Mouse (Mus musculus): ENCODE data around the gene Pvalb. TPM values are rescaled to one million over a fixed set of nuclear protein-coding genes. Genes with fewer than 3 reads are reported as not detected.

The Pvalb gene
- polyA plus RNA-seq, 1 experiment from 2014 or later: 1.0 TPM

DNA sequence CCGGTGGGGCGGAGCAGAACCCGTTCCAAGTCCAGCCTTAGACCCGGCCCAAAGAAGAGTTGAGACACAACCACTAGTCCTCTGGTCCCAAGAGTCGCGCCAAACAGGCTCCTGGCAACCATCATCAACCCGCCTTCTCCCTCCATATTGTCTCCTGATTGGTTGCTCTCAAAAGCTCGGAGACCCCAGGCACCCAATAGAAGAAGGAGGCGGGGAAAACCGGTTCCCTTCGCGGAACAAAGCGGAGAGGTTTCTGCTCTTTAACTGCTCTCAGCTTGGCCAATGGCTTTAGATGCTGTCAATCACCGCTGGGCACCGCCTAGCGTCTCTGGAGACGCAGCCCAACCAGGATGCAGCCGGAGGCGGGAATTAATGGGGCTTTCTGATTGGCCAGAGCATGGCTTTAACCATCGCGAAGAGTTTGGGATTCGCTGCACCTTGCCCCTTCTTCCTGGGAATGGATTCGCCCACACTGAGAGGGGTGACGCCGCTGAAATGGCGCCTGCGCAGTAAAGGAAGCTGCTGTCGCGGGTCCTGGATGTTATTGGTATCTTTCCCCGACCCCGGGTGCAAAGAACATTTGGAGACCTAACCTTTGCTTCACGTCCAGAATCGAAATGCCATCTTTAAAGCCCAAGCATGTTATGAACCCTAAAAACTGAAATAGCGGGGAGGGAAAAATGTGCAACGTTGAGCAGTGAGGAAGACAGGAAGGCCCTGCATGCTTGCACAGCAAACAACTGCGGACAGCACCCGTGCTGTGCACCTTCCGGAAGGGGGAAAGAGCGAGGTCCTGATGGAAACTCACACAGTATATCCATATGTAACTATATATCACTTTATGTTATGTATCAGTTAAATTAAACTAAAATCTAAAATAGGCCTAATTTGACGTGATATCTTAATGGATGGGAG, 32.0 kb downstream of the Pvalb start, which contains the start of gene Ift27:
TSS of gene Ift27 (minus strand) at position 136 of the 915 bp plus-strand sequence.
- Histone ChIP-seq H3K4me3 (peak within 1 kb of the TSS; percentile 79), H3K27me3 (no peaks in the 10 kb centered on the region; the same call in 1 of the 2 replicates), H3K9me3 (replicated peaks) (no peaks in the 10 kb centered on the region), H3K9ac (peak within 1 kb of the TSS; percentile 74), H3K4me2 (peak within 1 kb of the TSS; percentile 99), H3K4me1 (replicated peaks) (peaks cover 20% of the 10 kb centered on the region), H3K36me3 (no peaks in the 10 kb centered on the region), H3K27ac (peak within 1 kb of the TSS; percentile 40)
- WGBS: 2% methylated on average over 40 of the region's 40 CpGs
- peak; percentile 98 for ATAC-seq (replicated peaks; ENCODE audit: insufficient number of reproducible peaks, insufficient read depth, low FRiP score, low read depth)

DNA sequence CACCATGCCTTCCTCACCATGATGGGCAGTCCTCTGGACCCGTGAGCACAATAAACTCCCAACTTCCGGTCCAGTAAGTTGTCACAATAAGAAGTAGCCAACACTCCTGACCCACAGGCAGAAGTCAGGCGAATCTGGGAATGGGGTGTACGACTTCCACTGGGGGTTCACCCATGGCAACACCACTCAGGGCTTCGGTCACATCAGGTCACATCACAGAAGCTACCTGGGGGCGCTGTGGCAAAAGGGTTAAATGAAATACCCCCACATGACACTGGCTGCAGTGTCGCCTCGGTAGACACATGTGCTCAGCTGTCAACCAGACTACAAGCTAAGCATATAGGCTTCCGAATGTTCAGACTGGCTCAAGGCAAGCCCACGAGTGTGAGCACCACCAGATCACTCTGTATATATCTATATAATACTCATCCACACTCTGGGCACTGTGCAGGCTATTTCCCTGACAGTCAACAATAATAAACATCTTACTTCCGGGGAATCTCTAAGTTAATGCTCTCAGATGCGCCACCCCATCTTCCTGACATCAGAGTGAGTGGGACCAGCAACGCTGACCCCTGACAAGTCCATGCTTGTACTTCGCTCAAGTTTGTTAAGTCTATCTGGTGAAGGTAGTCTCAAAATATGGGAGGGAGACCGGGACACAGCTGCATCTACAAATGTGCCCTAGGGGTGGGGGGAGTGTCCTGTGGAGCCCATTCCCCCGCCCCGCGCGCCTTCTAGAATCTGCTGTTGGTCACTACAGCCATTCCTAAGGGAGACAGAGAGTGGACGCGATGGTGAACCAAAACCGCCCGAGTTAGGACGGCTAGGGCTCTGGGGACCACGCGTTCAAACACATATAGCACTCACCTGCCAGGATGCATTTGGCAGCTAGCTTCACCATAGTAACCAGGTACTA, 33.0 kb downstream of the Pvalb start:
- H3K36me3 ChIP-seq: no peaks in the 10 kb centered on the region
- peak overlapping the region; percentile 74 for H3K9ac ChIP-seq
- H3K4me3 ChIP-seq: peak overlapping the region; percentile 79
- no peaks in the 10 kb centered on the region for H3K9me3 ChIP-seq (replicated peaks)
- peak overlapping the region; percentile 40 for H3K27ac ChIP-seq
- WGBS: 27% methylated on average over 26 of the region's 26 CpGs
- H3K4me2 ChIP-seq: peak overlapping the region; percentile 99
- H3K27me3 ChIP-seq: no peaks in the 10 kb centered on the region; the same call in 1 of the 2 replicates
- no peak for ATAC-seq (replicated peaks; ENCODE audit: insufficient number of reproducible peaks, insufficient read depth, low FRiP score, low read depth)
- H3K4me1 ChIP-seq (replicated peaks): peaks cover 20% of the 10 kb centered on the region

- peaks cover 20% of the 10 kb centered on the region for H3K4me1 ChIP-seq (replicated peaks)
- 70% methylated on average over 11 of the region's 11 CpGs for WGBS
- H3K4me3 ChIP-seq: 0 out of 2 replicates have a peak overlapping the region, but pooled peaks have one; percentile 79
- peak overlapping the region; percentile 99; the same call in 1 of the 2 replicates for H3K4me2 ChIP-seq
- no peak overlapping the region for H3K27ac ChIP-seq
- no peaks in the 10 kb centered on the region for H3K9me3 ChIP-seq (replicated peaks)
- no peak for ATAC-seq (replicated peaks; ENCODE audit: insufficient number of reproducible peaks, insufficient read depth, low FRiP score, low read depth)
- H3K36me3 ChIP-seq: no peaks in the 10 kb centered on the region
- no peaks in the 10 kb centered on the region; the same call in 1 of the 2 replicates for H3K27me3 ChIP-seq
- H3K9ac ChIP-seq: no peak overlapping the region
These were observed 33.8 kb downstream of the Pvalb start for GRCm38 (mm10) chr15:78172256-78172898.

DNA sequence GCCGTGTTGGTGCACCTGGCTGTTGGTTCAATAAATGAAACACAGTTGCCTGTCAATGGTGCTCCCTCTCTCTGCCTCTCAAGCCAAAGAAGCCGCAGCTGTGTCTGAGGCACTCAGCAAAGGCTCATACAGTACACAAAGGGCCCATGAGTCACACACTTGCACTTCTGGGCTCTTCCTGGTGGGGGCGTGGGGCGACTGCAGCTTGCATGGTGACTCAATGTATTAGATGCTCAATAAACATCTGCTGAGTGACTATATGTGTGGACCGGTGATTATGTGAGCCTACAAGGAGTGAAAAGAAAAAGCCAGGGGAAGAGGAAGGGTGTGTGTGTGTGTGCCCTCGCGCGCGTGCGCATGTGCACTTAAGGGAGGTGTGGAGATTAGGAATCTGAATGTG, 34.5 kb downstream of the Pvalb start:
- no peaks in the 10 kb centered on the region for H3K27me3 ChIP-seq
- no peak overlapping the region for H3K27ac ChIP-seq
- ATAC-seq (replicated peaks; ENCODE audit: insufficient number of reproducible peaks, insufficient read depth, low FRiP score, low read depth): no peak
- H3K9me3 ChIP-seq (replicated peaks): no peaks in the 10 kb centered on the region
- H3K36me3 ChIP-seq: no peaks in the 10 kb centered on the region
- WGBS: 88% methylated on average over 10 of the region's 10 CpGs
- no peak overlapping the region for H3K4me2 ChIP-seq
- H3K9ac ChIP-seq: no peak overlapping the region
- no peak overlapping the region for H3K4me3 ChIP-seq
- H3K4me1 ChIP-seq (replicated peaks): peaks cover 20% of the 10 kb centered on the region

GRCm38 (mm10) chr15:78170708-78171107, 35.5 kb downstream of the Pvalb start:
- H3K4me3 ChIP-seq: no peak overlapping the region
- no peak overlapping the region for H3K9ac ChIP-seq
- H3K27me3 ChIP-seq: no peaks in the 10 kb centered on the region
- no peaks in the 10 kb centered on the region for H3K36me3 ChIP-seq
- no peak for ATAC-seq (replicated peaks; ENCODE audit: insufficient number of reproducible peaks, insufficient read depth, low FRiP score, low read depth)
- H3K4me1 ChIP-seq (replicated peaks): peaks cover 20% of the 10 kb centered on the region
- WGBS: 88% methylated on average over 15 of the region's 15 CpGs
- H3K27ac ChIP-seq: no peak overlapping the region
- no peaks in the 10 kb centered on the region for H3K9me3 ChIP-seq (replicated peaks)
- no peak overlapping the region for H3K4me2 ChIP-seq

DNA sequence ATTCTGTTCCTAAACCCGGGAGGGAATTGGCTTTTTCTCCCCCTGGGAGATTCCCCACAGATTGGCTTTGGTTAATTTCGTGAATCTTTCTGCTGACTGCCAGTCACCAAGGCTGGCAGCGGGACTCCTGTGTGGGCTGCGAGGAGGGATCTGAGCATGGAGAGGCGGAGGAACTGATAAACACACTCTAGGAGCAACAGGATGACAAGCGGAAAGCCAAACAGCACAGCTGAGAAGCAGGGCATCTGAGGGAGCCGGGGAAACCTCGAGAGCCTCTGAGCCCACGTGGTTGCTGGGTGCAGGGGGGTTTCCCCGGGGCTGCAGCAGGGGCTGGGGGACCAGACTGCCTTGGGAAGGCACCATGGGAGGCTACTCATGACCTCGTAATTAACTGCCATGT, 36.6 kb downstream of the Pvalb start:
- Histone ChIP-seq H3K9ac (no peak overlapping the region), H3K4me3 (no peak overlapping the region), H3K4me2 (no peak overlapping the region), H3K9me3 (replicated peaks) (no peaks in the 10 kb centered on the region), H3K4me1 (replicated peaks) (peaks cover 14% of the 10 kb centered on the region), H3K27me3 (no peaks in the 10 kb centered on the region), H3K36me3 (no peaks in the 10 kb centered on the region), H3K27ac (no peak overlapping the region)
- WGBS: 64% methylated on average over 11 of the region's 11 CpGs
- no peak for ATAC-seq (replicated peaks; ENCODE audit: insufficient number of reproducible peaks, insufficient read depth, low FRiP score, low read depth)

DNA sequence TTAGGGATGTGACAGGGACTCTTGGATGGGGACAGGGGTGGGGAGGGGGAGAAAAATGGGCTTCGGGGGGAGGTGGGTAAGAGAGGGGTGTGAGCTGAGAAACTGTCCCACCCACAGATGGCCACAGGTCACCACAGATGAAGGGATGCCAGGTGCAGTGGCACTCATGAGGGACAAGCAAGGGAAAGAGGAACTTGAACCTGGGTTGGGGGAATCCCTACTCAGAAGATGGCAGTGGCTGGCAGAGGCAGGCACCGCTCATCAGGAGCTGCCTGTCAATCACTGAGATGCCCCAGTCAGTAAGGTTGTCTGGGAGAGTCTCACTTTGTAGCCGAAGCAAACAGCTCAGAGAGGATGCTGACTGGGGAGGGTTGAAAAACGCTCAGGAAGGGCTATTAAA, 40.9 kb downstream of the Pvalb start:
- ATAC-seq (replicated peaks; ENCODE audit: insufficient number of reproducible peaks, insufficient read depth, low FRiP score, low read depth): no peak
- H3K9ac ChIP-seq: no peak overlapping the region
- H3K27ac ChIP-seq: no peak overlapping the region
- H3K9me3 ChIP-seq (replicated peaks): no peaks in the 10 kb centered on the region
- H3K4me1 ChIP-seq (replicated peaks): no peaks in the 10 kb centered on the region
- H3K36me3 ChIP-seq: no peaks in the 10 kb centered on the region
- no peak overlapping the region for H3K4me3 ChIP-seq
- H3K27me3 ChIP-seq: no peaks in the 10 kb centered on the region
- no peak overlapping the region for H3K4me2 ChIP-seq
- 79% methylated on average over 4 of the region's 4 CpGs for WGBS

DNA sequence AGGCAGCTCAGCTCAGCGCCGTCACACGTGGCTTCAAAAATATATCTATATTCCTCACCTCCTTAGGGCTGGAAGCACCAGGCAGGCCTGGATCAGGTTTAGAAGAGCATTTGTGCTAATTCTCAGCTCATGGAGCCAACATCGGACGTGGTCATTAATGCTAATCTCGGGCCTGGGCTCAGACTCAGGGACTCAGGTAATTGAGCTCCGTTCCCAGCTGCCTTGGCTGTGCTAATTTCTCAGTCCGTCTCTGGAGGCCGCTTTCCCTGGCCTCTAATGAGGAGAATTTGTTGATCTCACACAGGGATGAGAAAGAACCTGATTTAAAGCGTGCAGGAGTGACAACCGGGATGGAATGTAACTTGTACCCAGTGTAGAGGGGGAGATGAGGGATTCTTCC, 41.7 kb downstream of the Pvalb start:
- no peaks in the 10 kb centered on the region for H3K9me3 ChIP-seq (replicated peaks)
- H3K27ac ChIP-seq: no peak overlapping the region
- H3K4me1 ChIP-seq (replicated peaks): no peaks in the 10 kb centered on the region
- no peak overlapping the region for H3K9ac ChIP-seq
- WGBS: 90% methylated on average over 11 of the region's 11 CpGs
- H3K4me3 ChIP-seq: no peak overlapping the region
- H3K27me3 ChIP-seq: no peaks in the 10 kb centered on the region
- no peak for ATAC-seq (replicated peaks; ENCODE audit: insufficient number of reproducible peaks, insufficient read depth, low FRiP score, low read depth)
- H3K4me2 ChIP-seq: no peak overlapping the region
- H3K36me3 ChIP-seq: no peaks in the 10 kb centered on the region

DNA sequence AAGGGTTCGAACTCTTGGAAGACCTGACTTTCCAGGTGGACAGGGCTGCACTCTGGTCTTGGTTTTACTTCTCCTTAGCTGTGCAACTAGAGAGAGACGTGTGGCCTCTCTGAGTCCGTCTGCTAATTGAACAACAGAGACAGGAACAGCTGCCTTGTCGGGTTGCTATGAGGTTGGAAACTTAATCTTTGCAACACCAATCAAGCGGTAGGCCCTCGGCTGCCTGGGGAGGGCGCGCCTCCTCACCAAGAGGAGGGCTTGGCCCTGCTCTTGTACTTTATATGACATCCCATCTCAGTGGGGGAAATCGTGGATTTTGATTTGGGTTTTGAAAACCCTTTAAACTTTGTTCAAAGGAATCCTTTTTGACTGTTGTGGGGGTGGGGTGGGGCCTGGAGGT, 44.3 kb downstream of the Pvalb start:
- H3K36me3 ChIP-seq: no peaks in the 10 kb centered on the region
- H3K27ac ChIP-seq: no peak overlapping the region
- no peaks in the 10 kb centered on the region for H3K4me1 ChIP-seq (replicated peaks)
- WGBS: 75% methylated on average over 9 of the region's 9 CpGs
- H3K27me3 ChIP-seq: no peaks in the 10 kb centered on the region
- no peak overlapping the region for H3K4me2 ChIP-seq
- ATAC-seq (replicated peaks; ENCODE audit: insufficient number of reproducible peaks, insufficient read depth, low FRiP score, low read depth): no peak
- no peak overlapping the region for H3K4me3 ChIP-seq
- H3K9me3 ChIP-seq (replicated peaks): no peaks in the 10 kb centered on the region
- H3K9ac ChIP-seq: no peak overlapping the region

DNA sequence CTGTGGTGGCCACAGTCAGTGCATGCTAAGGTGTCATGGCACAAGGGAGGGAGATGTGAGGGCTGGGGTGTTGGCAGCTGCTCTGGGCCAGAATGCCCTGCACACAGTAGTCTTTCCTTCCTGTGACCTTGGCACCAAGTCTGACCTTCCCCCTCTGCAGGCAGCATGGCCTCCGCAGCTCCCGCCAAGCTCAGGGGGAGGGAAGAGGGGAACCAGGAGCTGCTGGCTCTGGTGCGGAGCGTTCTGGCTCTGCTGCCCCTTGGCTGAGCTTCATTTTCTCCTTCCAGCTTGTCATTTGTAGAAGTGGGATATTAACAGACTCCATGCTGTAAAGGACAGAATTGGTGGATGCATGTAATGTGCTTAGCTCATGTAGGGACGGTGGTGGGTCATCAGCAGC, 47.9 kb downstream of the Pvalb start:
- Histone ChIP-seq H3K9ac (no peak overlapping the region), H3K4me1 (replicated peaks) (no peaks in the 10 kb centered on the region), H3K9me3 (replicated peaks) (no peaks in the 10 kb centered on the region), H3K27ac (no peak overlapping the region), H3K36me3 (no peaks in the 10 kb centered on the region), H3K27me3 (0 out of 2 replicates have a peak, but pooled peaks cover 3% of the 10 kb centered on the region), H3K4me2 (no peak overlapping the region), H3K4me3 (no peak overlapping the region)
- WGBS: 69% methylated on average over 5 of the region's 5 CpGs
- no peak for ATAC-seq (replicated peaks; ENCODE audit: insufficient number of reproducible peaks, insufficient read depth, low FRiP score, low read depth)

GRCm38 (mm10) chr15:78157824-78158223, 48.4 kb downstream of the Pvalb start:
- H3K4me3 ChIP-seq: no peak overlapping the region
- WGBS: 61% methylated on average over 4 of the region's 4 CpGs
- 0 out of 2 replicates have a peak, but pooled peaks cover 3% of the 10 kb centered on the region for H3K27me3 ChIP-seq
- no peaks in the 10 kb centered on the region for H3K4me1 ChIP-seq (replicated peaks)
- H3K27ac ChIP-seq: no peak overlapping the region
- no peak overlapping the region for H3K4me2 ChIP-seq
- no peak overlapping the region for H3K9ac ChIP-seq
- H3K9me3 ChIP-seq (replicated peaks): no peaks in the 10 kb centered on the region
- no peaks in the 10 kb centered on the region for H3K36me3 ChIP-seq
- ATAC-seq (replicated peaks; ENCODE audit: insufficient number of reproducible peaks, insufficient read depth, low FRiP score, low read depth): no peak; the same call in 1 of the 2 replicates
